Mouse (Mus musculus) heart, postnatal 0 days (tissue): ENCODE results near the gene Gm49661. TPM values are rescaled to one million over a fixed set of nuclear protein-coding genes. Genes with fewer than 3 reads are reported as not detected.

ENCODE experiments used
- ATAC-seq: fragments of 200-750 bp; cut with Nextera tagmentation; 2 replicates; pipeline ENCODE4 v1.8.0; 2017; ENCODE audit warnings: low read depth, moderate number of reproducible peaks, moderate library complexity; ENCODE audit not compliant: insufficient read depth
- DNase-seq: peaks from one replicate; pipeline ENCODE4 v3.0.0-alpha.2; 2016; ENCODE audit warnings: low spot score
- H3K27ac ChIP-seq: fragments of 300-500 bp; sonication (generic); 2 replicates; pipeline ENCODE4 v1.5.1; 2014; ENCODE audit warnings: low read depth, mild to moderate bottlenecking
- H3K27me3 ChIP-seq: fragments of 300-500 bp; sonication (generic); 2 replicates; pipeline ENCODE4 v1.6.1; 2014; ENCODE audit warnings: low read length, mixed read lengths; ENCODE audit not compliant: control insufficient read depth, insufficient read depth
- H3K36me3 ChIP-seq: fragments of 300-500 bp; sonication (generic); replicated peaks from 2 replicates; pipeline ENCODE4 v1.6.1; 2014; ENCODE audit warnings: low read length, mixed read lengths; ENCODE audit not compliant: control insufficient read depth, insufficient read depth
- H3K4me1 ChIP-seq: fragments of 300-500 bp; sonication (generic); 2 replicates; pipeline ENCODE4 v1.6.1; 2014; ENCODE audit warnings: antibody characterized with exemption; ENCODE audit not compliant: control insufficient read depth, insufficient read depth
- H3K4me2 ChIP-seq: fragments of 300-500 bp; sonication (generic); 2 replicates; pipeline ENCODE4 v1.6.1; 2014; ENCODE audit warnings: low read depth, mild to moderate bottlenecking, low read length, moderate library complexity
- H3K4me3 ChIP-seq: fragments of 300-500 bp; sonication (generic); 2 replicates; pipeline ENCODE4 v1.5.1; 2014; ENCODE audit warnings: low read depth, low read length
- H3K9ac ChIP-seq: fragments of 300-500 bp; sonication (generic); replicated peaks from 2 replicates; pipeline ENCODE4 v1.6.1; 2014; ENCODE audit warnings: low read depth, low read length, mixed read lengths
- H3K9me3 ChIP-seq: fragments of 300-500 bp; sonication (generic); replicated peaks from 2 replicates; pipeline ENCODE4 v1.6.1; 2016; ENCODE audit warnings: low read length; ENCODE audit not compliant: control insufficient read depth
- CTCF ChIP-seq: IDR thresholded peaks from 2 replicates; pipeline ENCODE4 v1.5.1; 2016; ENCODE audit warnings: antibody characterized with exemption, control low read depth, low read depth
- EP300 ChIP-seq: IDR thresholded peaks from 2 replicates; pipeline ENCODE4 v1.6.1; 2016; ENCODE audit warnings: antibody characterized with exemption, low read depth
- WGBS: fragments of 180-500 bp; shearing (Covaris S2); extraction: QIAGEN DNeasy Blood & Tissue Kit; methylation state at CpG from one replicate; pipeline ENCODE4 v1.1.7; 2014; 5-methylcytosine and 5-hydroxymethylcytosine counted together
- polyA plus RNA-seq: library from polyadenylated mRNA; unstranded; fragments of >200 nt; fragmentation: Nextera tagmentation; extraction: Ambion mirVana; gene quantifications from 2 replicates; pipeline ENCODE4 v1.2.1, GENCODE M21; 2015
- total RNA-seq: library from RNA; depleted of rRNA; stranded (reverse); fragments of >200 nt; gene quantifications from 2 replicates; pipeline ENCODE4 v1.2.3, GENCODE M21; 2014; ENCODE audit warnings: low replicate concordance

Gm49661 gene
- total and polyA plus RNA-seq, 2 experiments from 2014 or later: not detected

DNA sequence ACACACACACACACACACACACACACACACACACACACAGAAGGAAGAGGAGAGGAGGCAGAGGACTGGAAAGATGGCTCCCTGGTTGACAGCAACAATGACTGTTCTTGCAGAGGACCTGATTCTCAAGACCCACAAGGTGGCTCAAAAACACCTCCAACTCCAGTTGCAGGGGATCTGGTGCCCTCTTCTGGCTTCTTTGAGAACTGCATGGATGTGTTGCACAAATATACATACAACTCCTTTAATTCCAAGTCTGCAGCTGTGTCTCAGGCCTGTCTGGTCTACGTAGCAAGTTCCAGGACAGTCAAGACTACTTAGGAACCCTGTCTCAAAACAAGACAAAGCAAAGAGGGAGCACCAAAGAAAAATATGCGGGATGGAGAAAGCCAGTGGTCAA, 12.5 kb downstream of the Gm49661 start:
- no peak overlapping the region for H3K4me3 ChIP-seq
- no peak overlapping the region for H3K27ac ChIP-seq
- TF ChIP-seq CTCF (peak; percentile 74), EP300 (no peak)
- H3K9me3 ChIP-seq: no peaks in the 10 kb centered on the region
- WGBS: 57% methylated on average over 2 of the region's 2 CpGs
- no peak overlapping the region for H3K4me2 ChIP-seq
- DNase-seq (peak; percentile 43), ATAC-seq (no peak)
- no peak overlapping the region for H3K9ac ChIP-seq
- H3K36me3 ChIP-seq: peaks cover 13% of the 10 kb centered on the region; the same call in 1 of the 2 replicates
- 0 out of 2 replicates have a peak, but pooled peaks cover 6% of the 10 kb centered on the region for H3K27me3 ChIP-seq
- H3K4me1 ChIP-seq: no peaks in the 10 kb centered on the region

DNA sequence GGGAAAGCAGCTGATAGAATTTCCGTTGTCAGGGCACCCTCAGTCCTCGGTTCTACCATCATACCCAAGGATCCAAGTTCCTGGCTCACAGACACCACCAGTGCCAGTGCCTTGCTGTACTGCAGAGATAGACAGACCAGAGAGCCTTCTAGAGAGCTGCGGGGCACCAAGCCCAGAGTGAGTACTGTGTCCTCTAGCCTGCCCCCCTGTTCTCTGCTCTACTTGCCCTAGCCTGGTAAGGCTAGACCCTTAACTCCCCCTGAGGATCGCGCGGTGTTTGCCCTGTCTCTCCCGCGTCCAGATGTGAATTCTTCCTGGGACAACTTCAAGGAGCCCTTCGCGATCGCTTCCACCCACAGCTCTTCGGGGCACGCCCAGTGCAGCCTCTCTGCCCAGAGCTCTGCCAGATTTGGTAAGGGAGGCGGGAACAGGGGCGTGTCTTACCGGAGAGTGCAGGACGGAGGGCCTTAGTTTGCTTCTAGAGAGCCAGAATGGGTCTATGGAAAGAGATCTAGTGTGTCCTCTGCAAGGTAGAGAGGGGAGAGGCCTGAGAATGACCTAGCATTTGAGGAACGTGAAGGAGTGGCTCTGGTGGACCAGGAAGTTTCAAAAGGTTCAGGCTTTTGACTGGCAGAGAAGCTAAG, 16.5 kb downstream of the Gm49661 start:
- H3K36me3 ChIP-seq: peaks cover 9% of the 10 kb centered on the region; the same call in 1 of the 2 replicates
- H3K4me1 ChIP-seq: no peaks in the 10 kb centered on the region
- no peak overlapping the region for H3K27ac ChIP-seq
- peaks cover 30% of the 10 kb centered on the region; the same call in 1 of the 2 replicates for H3K27me3 ChIP-seq
- H3K4me2 ChIP-seq: peak overlapping the region; percentile 27
- no peak overlapping the region for H3K9ac ChIP-seq
- DNase-seq (no peak), ATAC-seq (no peak)
- H3K9me3 ChIP-seq: no peaks in the 10 kb centered on the region
- 6% methylated on average over 18 of the region's 18 CpGs for whole genome bisulfite sequencing
- H3K4me3 ChIP-seq: no peak overlapping the region
- TF ChIP-seq CTCF: no peak
- TF ChIP-seq EP300: no peak

DNA sequence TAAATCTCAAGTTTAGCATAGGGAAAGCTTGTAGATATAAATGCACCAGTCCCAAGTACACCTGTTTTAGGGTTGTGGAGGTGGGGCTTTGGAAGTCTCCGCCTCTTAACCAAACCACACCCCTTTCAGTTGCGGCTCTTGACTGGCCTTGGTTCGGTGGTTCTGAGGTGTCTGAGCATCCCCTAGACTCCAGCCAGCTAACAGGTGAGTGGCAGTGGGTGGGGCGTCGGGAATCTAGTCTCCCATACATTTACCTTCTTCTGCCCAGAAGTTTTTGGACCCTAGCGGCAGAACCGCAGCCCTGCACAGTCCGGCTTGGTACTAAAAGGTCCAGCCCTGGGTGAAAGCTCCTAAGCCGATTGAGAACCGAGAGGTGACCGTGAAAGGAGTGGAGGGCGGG, 19.5 kb downstream of the Gm49661 start:
- Histone ChIP-seq H3K9ac (no peak overlapping the region), H3K27ac (no peak overlapping the region), H3K4me3 (no peak overlapping the region), H3K4me1 (0 out of 2 replicates have a peak, but pooled peaks cover 5% of the 10 kb centered on the region), H3K4me2 (no peak overlapping the region), H3K27me3 (peaks cover 58% of the 10 kb centered on the region), H3K36me3 (no peaks in the 10 kb centered on the region), H3K9me3 (no peaks in the 10 kb centered on the region)
- DNase-seq (no peak), ATAC-seq (no peak)
- 22% methylated on average over 12 of the region's 12 CpGs for WGBS
- TF ChIP-seq EP300 (no peak), CTCF (no peak)

DNA sequence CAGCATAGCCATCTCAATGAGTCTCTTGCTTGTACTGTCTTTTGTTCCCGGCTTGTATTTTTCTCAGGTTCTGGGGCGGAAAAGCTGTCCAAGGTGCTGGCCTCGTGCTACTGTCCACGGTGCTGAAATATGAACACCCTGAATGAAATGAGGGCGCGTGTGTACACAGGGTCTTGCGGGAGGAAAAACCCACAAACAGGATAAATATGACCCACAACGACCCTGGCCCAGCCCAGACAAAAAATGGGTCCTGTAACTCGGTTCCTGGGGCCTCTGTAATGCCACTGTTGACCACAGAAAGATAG, 22.0 kb downstream of the Gm49661 start:
- H3K27ac ChIP-seq: no peak overlapping the region
- ATAC-seq (peak; percentile 44; the same call in 1 of the 2 replicates), DNase-seq (no peak)
- H3K9ac ChIP-seq: no peak overlapping the region
- H3K4me1 ChIP-seq: 0 out of 2 replicates have a peak, but pooled peaks cover 5% of the 10 kb centered on the region
- H3K9me3 ChIP-seq: no peaks in the 10 kb centered on the region
- H3K36me3 ChIP-seq: no peaks in the 10 kb centered on the region
- H3K4me2 ChIP-seq: no peak overlapping the region
- WGBS: 9% methylated on average over 9 of the region's 9 CpGs
- peaks cover 76% of the 10 kb centered on the region for H3K27me3 ChIP-seq
- TF ChIP-seq EP300: no peak
- no peak for TF ChIP-seq CTCF
- H3K4me3 ChIP-seq: no peak overlapping the region

DNA sequence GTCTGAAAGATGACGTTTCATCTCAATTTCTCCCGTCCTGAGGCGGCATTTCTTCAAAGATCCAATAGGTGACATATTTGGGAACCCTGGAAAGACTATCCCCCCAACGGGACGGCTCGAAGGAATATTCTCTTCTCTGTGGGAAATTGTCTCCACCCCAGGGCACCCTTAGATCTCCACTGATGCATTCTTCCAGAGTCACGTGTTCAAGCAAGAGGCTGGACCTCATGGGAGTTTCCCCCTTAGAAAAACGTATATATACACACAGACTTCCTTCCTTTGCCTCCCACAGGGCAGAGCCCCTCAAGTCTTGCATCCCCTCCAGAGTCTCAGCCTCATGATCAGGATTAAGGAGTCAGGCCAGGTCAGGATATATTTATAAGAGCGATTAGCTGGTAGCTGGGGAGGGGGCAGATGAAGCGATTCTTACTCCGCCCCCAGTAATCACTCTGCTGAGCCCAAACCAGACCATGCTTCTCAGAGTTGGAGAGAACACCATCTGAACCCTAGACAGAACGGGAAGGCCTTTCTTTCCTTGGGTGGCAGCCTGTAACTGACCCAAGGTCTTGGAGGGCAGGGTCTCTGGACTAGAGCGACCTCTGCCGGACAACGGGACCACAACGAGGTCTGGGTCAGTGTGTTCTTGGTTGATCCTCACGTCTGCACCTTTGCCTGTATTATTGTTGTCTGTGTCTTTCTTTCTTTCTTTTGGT, 22.5 kb downstream of the Gm49661 start, which contains the start of gene Rtbdn:
Gene Rtbdn, plus strand, starts transcription at position 464 of the 713 bp plus-strand sequence.
- Histone ChIP-seq H3K27me3 (peaks cover 73% of the 10 kb centered on the region), H3K9me3 (no peaks in the 10 kb centered on the region), H3K4me3 (peak within 1 kb of the TSS; percentile 43), H3K4me1 (0 out of 2 replicates have a peak, but pooled peaks cover 5% of the 10 kb centered on the region), H3K4me2 (peak within 1 kb of the TSS; percentile 57), H3K27ac (no peak within 1 kb of the TSS), H3K36me3 (no peaks in the 10 kb centered on the region), H3K9ac (no peak within 1 kb of the TSS)
- DNase-seq (no peak), ATAC-seq (no peak)
- TF ChIP-seq CTCF (no peak; the same call in 1 of the 2 replicates), EP300 (no peak)
- 12% methylated on average over 17 of the region's 17 CpGs for WGBS
